Mouse (Mus musculus): Measurements from ENCODE around the gene Gm27021. TPM values are rescaled to one million over a fixed set of nuclear protein-coding genes. Genes with fewer than 3 reads are reported as not detected.
"Not testable (repeated sequence)": the region's sequence is repeated elsewhere in the genome, so short reads cannot be mapped to it uniquely, and the experiment has no call there.

The Gm27021 gene
- polyA plus RNA-seq, 1 experiment from 2014 or later = 3.2 TPM

DNA sequence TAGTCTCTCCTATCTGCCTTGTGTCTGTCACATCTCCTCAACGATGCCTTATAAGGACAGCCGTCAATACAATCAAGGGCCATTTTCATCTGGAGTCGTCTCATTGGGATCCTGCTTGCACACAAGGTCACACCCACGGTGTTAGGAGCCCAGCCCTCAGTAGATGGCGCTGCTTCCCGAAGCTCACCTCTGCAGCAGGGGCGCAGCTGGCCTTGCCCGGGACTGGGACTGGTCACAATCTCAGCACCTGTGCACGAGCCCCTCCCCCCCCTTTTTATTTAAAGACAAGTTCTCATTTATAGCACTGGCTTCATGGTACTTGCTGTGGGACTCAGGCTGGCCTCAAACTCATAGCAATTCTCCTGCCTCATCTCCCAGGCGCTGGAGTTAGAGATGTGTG lies 15.7 kb upstream of the Gm27021 start:
- no peaks in the 10 kb centered on the region for H3K36me3 ChIP-seq
- no peaks in the 10 kb centered on the region for H3K9me3 ChIP-seq
- H3K4me1 ChIP-seq (replicated peaks) = peaks cover 21% of the 10 kb centered on the region
- H3K4me3 ChIP-seq = no peak overlapping the region
- 20% methylated on average over 10 of the region's 10 CpGs for WGBS
- peaks cover 16% of the 10 kb centered on the region; the same call in 1 of the 2 replicates for H3K27me3 ChIP-seq (ENCODE audit: insufficient read depth, poor library complexity, severe bottlenecking)
- no peak overlapping the region for H3K27ac ChIP-seq
- peak; percentile 65 for DNase-seq (ENCODE audit: low spot score)

DNA sequence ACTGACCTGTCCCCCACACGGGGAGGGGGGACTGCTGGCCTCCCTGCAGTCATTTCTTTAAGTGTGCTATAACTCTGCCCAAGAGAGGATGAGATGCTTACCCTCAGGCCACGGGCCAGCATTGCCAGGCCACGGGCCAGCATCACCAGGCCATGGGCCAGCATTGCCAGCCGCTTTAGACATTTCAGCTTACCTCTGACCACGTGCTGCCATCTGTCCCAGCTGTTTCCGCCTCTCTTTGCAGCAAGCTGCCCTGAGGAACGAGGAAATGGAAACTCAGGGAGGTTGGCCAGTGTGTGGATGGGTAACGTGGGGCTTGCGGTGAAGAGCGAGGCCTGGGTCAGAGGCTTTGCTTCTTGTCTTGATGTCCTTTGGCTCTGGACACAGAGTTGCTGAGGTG lies 13.2 kb upstream of the Gm27021 start:
- WGBS = 82% methylated on average over 10 of the region's 10 CpGs
- H3K27me3 ChIP-seq (ENCODE audit: insufficient read depth, poor library complexity, severe bottlenecking) = peaks cover 12% of the 10 kb centered on the region; the same call in 1 of the 2 replicates
- DNase-seq (ENCODE audit: low spot score) = no peak
- H3K27ac ChIP-seq = no peak overlapping the region
- no peaks in the 10 kb centered on the region for H3K9me3 ChIP-seq
- no peak overlapping the region for H3K4me3 ChIP-seq
- H3K36me3 ChIP-seq = no peaks in the 10 kb centered on the region
- peaks cover 18% of the 10 kb centered on the region for H3K4me1 ChIP-seq (replicated peaks)

DNA sequence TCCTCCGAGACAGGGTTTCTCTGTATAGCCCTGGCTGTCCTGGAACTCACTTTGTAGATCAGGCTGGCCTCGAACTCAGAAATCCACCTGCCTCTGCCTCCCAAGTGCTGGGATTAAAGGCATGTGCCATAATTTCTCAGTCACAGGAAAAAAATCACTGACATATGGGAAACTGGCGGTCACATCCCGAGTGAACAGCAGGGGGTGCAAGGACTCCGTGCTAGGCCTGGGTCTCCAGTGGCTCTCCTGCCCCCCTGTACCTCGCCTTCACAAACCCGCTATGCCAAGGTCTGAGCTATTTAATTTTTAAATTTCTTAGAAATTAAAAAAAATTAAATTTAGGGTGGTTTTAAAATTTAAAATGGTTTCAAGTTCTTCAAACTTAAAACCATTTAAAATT lies 12.5 kb upstream of the Gm27021 start:
- peaks cover 16% of the 10 kb centered on the region for H3K4me1 ChIP-seq (replicated peaks)
- H3K36me3 ChIP-seq; H3K27ac ChIP-seq; H3K9me3 ChIP-seq; DNase-seq (ENCODE audit: low spot score); H3K4me3 ChIP-seq: not testable (repeated sequence)
- H3K27me3 ChIP-seq (ENCODE audit: insufficient read depth, poor library complexity, severe bottlenecking) = peaks cover 12% of the 10 kb centered on the region; the same call in 1 of the 2 replicates
- WGBS = 67% methylated on average over 7 of the region's 7 CpGs

DNA sequence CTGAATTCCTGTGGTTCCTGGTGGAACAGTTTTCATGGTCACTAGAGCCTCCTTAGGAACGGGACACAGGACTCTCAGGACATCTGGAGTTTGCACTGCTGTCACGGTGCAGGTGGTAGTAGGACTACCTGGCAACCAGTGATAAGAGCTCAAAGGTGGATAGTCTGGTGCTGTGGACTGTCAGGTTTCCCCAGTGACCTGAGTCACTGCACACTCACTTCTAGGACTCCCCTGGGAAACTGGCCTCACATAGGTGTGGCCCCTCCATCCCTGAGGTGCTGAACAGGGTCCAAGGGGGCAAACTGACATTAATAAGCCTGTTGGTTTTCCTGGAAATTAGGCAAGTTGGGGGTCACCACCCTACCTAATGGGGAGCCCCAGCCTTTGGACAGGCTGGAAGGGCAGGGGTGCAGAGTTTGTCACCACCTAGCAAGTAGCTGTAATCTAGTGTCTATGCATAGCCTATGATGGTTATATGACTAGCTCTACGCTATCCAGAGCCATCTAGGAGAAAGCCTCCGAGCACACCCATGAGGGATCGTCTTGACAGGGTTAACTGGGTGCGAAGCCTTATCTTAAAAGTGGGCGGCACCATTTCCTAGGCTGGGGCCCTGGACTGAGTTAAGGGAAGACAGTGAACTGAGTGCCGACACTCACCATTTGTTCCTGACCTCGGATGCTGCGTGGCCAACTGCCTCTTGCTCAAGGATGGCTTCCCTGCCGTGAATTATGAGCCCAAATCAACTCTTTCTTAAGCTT lies 11.9 kb upstream of the Gm27021 start:
- no peak for DNase-seq (ENCODE audit: low spot score)
- H3K4me3 ChIP-seq = no peak overlapping the region
- peaks cover 11% of the 10 kb centered on the region for H3K36me3 ChIP-seq
- H3K4me1 ChIP-seq (replicated peaks) = peaks cover 10% of the 10 kb centered on the region
- H3K9me3 ChIP-seq = no peaks in the 10 kb centered on the region
- no peak overlapping the region for H3K27ac ChIP-seq
- H3K27me3 ChIP-seq (ENCODE audit: insufficient read depth, poor library complexity, severe bottlenecking) = peaks cover 12% of the 10 kb centered on the region; the same call in 1 of the 2 replicates
- 74% methylated on average over 11 of the region's 11 CpGs for WGBS

DNA sequence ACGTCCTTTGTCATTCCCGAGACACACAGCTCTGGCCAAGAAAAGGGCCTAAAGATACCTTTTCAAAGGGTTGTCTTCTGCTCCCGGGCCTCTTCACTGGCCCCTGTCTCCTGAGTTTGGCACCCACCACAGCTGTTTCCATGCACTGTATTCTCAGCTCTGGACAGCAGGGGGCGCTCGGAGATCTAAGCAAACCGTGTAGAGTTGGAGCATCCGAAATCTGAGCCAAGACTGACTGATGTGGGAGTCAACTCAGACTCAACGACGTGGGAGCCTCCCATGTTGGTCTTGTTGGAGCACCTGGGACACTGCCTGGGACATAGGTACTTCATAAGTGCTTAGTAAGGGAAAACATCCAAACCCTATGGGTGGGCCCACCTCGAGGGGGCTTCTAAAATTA lies 10.6 kb upstream of the Gm27021 start:
- Histone ChIP-seq H3K9me3 (no peaks in the 10 kb centered on the region), H3K27ac (no peak overlapping the region)
- WGBS = 15% methylated on average over 10 of the region's 10 CpGs

DNA sequence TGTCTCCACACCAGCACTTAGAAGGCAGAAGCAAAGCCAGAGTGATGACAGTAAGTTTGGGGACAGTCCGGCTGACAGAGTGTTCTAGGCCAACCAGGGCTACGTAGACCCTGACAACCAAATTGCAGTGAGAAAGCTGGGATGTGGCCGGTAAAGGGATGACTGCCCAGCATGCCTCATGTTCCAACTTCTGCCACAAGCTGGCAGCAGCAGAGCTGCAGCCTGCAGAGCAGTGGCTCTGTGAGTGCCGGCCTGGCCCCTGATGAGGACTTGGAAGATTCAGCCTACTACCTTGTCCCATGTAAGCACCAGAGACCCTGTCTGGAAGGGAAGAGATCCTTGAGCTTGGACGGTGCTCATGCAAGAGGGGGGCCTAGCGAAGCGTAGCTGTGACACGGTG lies 7.8 kb upstream of the Gm27021 start:
- DNase-seq (ENCODE audit: low spot score) = no peak
- H3K27ac ChIP-seq = no peak overlapping the region
- H3K36me3 ChIP-seq = peaks cover 48% of the 10 kb centered on the region
- WGBS = 74% methylated on average over 8 of the region's 8 CpGs
- peaks cover 20% of the 10 kb centered on the region for H3K4me1 ChIP-seq (replicated peaks)
- no peak overlapping the region for H3K4me3 ChIP-seq
- H3K9me3 ChIP-seq = no peaks in the 10 kb centered on the region
- H3K27me3 ChIP-seq (ENCODE audit: insufficient read depth, poor library complexity, severe bottlenecking) = peaks cover 5% of the 10 kb centered on the region; the same call in 1 of the 2 replicates

More for the DNA sequence above, 10.6 kb upstream of the Gm27021 start:
- Histone ChIP-seq H3K4me3 (no peak overlapping the region), H3K4me1 (replicated peaks) (peaks cover under 1% of the 10 kb centered on the region; the same call in 1 of the 2 replicates), H3K27me3 (ENCODE audit: insufficient read depth, poor library complexity, severe bottlenecking) (peaks cover 12% of the 10 kb centered on the region; the same call in 1 of the 2 replicates), H3K36me3 (peaks cover 21% of the 10 kb centered on the region)
- peak; percentile 85 for DNase-seq (ENCODE audit: low spot score)

DNA sequence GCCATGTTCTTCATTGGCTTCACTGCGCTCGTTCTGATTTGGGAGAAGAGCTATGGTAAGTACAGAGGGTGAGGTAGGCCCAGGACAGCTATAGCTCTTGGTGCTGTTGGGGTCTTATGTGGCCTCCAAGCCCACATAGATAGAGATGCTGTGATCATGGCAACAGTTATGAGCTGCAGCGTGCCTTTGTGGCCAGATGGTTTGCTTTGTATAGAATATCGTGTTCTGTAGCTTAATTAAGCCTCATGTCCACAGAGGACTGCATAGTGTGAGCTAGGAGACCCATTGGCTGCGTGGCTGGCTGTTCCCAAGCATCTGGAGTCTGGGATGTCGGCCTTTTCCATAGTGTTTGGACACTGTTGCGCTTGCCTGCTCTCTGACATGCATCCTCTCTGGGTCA lies 5.4 kb upstream of the Gm27021 start:
- no peak overlapping the region for H3K27ac ChIP-seq
- H3K36me3 ChIP-seq = peaks cover 59% of the 10 kb centered on the region
- H3K9me3 ChIP-seq = no peaks in the 10 kb centered on the region
- DNase-seq (ENCODE audit: low spot score) = no peak
- 93% methylated on average over 7 of the region's 7 CpGs for WGBS
- H3K4me1 ChIP-seq (replicated peaks) = peaks cover 36% of the 10 kb centered on the region
- H3K27me3 ChIP-seq (ENCODE audit: insufficient read depth, poor library complexity, severe bottlenecking) = no peaks in the 10 kb centered on the region
- H3K4me3 ChIP-seq = no peak overlapping the region

DNA sequence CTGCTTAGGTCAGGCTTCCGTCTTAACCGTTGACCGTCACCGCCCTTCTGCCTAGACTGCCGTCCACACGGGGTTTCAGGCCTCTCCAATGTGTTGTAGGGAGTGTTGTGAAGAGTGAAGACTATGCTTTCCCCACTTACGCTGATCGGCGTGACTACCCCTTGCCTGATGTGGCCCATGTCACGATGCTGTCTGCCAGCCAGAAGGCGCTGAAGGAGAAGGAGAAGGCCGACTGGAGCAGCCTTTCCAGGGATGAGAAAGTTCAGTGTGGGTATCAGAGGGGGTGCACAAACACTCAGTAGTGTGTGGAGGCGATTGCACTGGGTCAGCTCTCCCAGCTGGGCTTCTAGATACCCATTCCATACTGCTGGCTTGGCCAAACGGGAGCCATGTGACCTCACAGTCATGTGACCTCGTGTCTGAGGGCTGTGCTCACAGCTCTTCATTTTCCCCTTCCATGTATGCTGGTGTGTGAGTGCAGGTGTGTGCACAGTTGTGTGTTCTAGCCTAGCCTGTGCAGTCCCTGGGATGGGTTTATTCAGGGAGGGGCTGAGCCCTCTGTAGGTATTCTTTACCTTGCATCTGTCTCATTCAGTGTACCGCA lies 4.8 kb upstream of the Gm27021 start:
- Histone ChIP-seq H3K4me1 (replicated peaks) (peaks cover 39% of the 10 kb centered on the region), H3K36me3 (peaks cover 59% of the 10 kb centered on the region), H3K9me3 (no peaks in the 10 kb centered on the region), H3K4me3 (no peak overlapping the region), H3K27me3 (ENCODE audit: insufficient read depth, poor library complexity, severe bottlenecking) (no peaks in the 10 kb centered on the region), H3K27ac (no peak overlapping the region)
- WGBS = 93% methylated on average over 16 of the region's 16 CpGs
- DNase-seq (ENCODE audit: low spot score) = no peak

DNA sequence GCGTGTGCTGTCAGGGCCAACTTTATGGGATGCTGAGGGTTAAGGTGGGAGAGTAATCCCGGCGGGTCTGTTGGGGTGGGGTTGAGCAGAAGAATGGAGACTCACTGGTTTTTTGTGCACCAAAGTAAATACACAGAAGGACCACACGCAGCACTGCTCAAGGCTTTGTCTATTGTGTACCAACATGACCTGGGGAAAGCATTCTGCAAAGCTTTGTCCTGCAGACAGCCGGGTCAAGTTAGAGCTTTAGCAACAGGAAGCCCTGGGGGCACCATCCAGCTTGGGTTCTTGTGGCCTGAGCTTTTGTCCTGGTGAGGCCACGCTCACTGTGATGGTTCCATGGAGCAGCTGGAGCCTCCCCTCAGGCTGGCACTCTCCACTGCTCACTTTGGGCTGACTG lies 3.9 kb upstream of the Gm27021 start:
- DNase-seq (ENCODE audit: low spot score) = peak; percentile 16
- Histone ChIP-seq H3K27ac (no peak overlapping the region), H3K27me3 (ENCODE audit: insufficient read depth, poor library complexity, severe bottlenecking) (no peaks in the 10 kb centered on the region), H3K4me3 (no peak overlapping the region), H3K4me1 (replicated peaks) (peaks cover 49% of the 10 kb centered on the region), H3K9me3 (no peaks in the 10 kb centered on the region), H3K36me3 (peaks cover 59% of the 10 kb centered on the region)
- WGBS = 58% methylated on average over 6 of the region's 6 CpGs

DNA sequence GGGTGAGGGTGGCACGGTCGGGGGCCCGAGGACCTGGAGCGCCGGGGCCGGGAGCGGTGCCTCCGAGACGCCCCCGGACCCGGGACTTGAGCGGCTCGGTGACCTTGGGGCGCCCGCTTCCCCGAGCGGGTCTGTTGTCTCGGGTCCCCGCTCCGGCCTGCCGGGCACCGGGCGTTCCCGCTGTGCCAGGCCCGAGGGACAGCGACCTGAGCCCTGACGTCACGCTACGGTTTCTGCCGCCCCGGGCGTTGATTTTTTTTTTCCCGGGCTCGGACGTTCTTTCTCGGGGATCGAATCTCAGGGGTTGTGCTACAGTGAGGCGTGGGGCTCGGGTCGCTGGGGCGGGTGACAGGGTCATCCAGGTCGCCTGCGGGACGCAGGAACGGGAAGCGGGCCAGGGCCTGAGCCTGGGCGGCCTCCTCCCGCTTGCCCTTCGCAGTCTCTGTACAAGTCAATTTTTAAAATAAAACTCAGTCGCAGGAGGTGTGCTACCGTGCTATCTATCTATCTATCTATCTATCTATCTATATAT lies 561 bp upstream of the Gm27021 start, which contains the start of gene Emc8:
Gene Emc8 (minus strand): TSS at position 200 of the 532 bp plus-strand sequence.
- Histone ChIP-seq H3K36me3 (peaks cover 55% of the 10 kb centered on the region), H3K9me3 (no peaks in the 10 kb centered on the region), H3K27ac (peak within 1 kb of the TSS; percentile 96), H3K27me3 (ENCODE audit: insufficient read depth, poor library complexity, severe bottlenecking) (no peaks in the 10 kb centered on the region), H3K4me3 (peak within 1 kb of the TSS; percentile 97), H3K4me1 (replicated peaks) (peaks cover 76% of the 10 kb centered on the region)
- WGBS = 1% methylated on average over 51 of the region's 51 CpGs
- no peak for DNase-seq (ENCODE audit: low spot score)

DNA sequence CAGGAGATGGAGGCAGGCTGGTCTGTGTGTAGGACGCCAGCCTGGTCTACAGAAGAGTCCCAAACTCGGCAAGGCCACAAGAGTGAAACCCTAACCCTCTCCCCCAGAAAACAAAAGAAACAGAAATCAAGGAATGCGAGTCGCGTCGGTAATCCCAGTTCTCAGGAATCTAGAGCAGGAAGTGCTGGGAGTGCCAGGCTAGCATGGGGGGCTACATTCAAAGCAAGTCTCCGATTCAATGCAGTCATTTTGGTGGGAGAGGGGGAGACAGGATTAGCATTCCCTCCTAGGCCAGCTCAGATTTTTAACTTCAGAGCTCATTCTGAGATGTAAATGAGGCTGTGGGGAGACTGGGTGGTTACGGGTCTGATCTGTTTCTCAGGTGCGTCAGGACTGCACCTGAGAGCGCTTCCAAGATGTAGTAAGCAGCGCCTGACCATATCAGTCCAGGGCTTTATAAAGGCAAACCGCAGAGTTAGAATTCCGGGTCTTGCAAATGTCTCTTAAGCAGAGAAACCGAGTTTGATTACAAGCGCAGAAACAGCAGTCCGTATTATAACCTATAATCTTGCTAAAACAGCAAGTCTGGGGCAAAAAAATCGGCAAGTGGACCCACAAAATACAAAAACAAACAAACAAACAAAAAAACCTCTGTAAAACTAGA lies 940 bp downstream of the Gm27021 start:
- 2% methylated on average over 17 of the region's 17 CpGs for WGBS
- no peaks in the 10 kb centered on the region for H3K27me3 ChIP-seq (ENCODE audit: insufficient read depth, poor library complexity, severe bottlenecking)
- peak overlapping the region; percentile 96 for H3K27ac ChIP-seq
- peak overlapping the region; percentile 97 for H3K4me3 ChIP-seq
- peak; percentile 19 for DNase-seq (ENCODE audit: low spot score)
- peaks cover 43% of the 10 kb centered on the region for H3K36me3 ChIP-seq
- peaks cover 68% of the 10 kb centered on the region for H3K4me1 ChIP-seq (replicated peaks)
- no peaks in the 10 kb centered on the region for H3K9me3 ChIP-seq

DNA sequence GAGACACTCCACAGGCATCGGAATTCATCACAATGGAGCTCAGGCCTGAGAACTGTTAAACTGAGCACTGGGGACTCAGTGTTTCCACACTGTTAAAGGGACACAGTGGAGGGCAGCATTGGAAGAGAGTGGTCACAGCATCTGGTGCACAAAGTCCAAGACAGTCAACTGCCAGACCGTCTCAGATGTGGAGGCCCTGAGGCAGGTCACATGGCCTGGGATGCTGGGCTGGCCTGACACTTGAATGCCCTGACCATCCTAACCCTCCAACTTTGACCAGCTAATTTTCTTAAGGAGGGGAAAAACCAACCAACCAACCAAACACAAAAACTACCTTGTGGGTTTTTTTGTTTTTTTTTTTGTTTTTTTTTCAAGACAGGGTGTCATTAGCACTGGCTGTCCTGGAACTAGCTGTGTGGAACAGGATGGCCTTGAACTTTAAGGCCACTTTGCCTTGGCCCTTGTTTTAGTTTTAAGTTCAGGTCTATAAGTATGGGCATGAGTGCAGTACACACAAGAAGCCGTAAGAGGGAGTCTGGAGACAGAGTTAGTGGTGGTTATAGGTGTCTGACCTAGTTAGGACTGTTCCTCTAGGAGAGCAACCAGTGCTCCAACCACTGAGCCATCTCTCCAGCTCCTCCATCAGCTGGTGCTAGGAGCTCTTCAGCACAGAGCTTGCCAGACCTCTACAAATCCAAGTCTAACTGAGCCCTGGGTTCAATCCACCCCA lies 2.0 kb downstream of the Gm27021 start:
- Histone ChIP-seq H3K36me3 (peaks cover 36% of the 10 kb centered on the region), H3K9me3 (no peaks in the 10 kb centered on the region), H3K4me3 (peak overlapping the region; percentile 97), H3K27me3 (ENCODE audit: insufficient read depth, poor library complexity, severe bottlenecking) (no peaks in the 10 kb centered on the region), H3K27ac (0 out of 2 replicates have a peak overlapping the region, but pooled peaks have one; percentile 96), H3K4me1 (replicated peaks) (peaks cover 57% of the 10 kb centered on the region)
- 81% methylated on average over 3 of the region's 3 CpGs for WGBS
- DNase-seq (ENCODE audit: low spot score) = no peak

Measured in hindbrain, embryonic 10.5 days (tissue).